Mouse (Mus musculus): Measurements from ENCODE around the gene Itgb7. TPM values are rescaled to one million over a fixed set of nuclear protein-coding genes. Genes with fewer than 3 reads are reported as not detected.
A peak's percentile ranks its signal among the peaks of the same experiment; 100 is the strongest.

Gene Itgb7
- polyA plus RNA-seq, 1 experiment from 2014 or later: 1.6 TPM

DNA sequence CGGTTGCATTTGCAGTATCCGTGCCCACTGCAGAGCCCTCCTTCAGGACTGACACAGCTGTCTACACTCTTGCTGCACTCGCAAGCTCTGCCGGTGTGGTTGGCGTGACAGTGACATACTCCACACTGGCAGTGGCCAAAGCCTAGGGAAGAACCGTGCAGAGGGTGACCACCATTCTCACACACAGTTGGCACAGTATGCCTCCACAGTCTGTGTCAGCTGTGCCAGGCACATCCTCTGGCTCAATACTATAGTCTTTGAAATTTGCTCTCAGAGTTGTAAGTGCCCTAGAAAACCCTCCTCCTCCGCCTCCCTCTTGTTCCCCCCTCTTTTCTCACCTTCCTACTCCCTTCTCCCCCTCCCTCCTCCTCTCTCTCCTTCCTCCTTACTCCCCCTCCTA lies 14.4 kb downstream of the Itgb7 start:
- Histone ChIP-seq H3K4me2 (ENCODE audit: low read depth, low read length) (no peak overlapping the region), H3K9ac (replicated peaks; ENCODE audit: low read depth, low read length) (no peak overlapping the region), H3K36me3 (ENCODE audit: control insufficient read depth, insufficient read depth, low read length) (peaks cover 22% of the 10 kb centered on the region), H3K4me3 (ENCODE audit: low read depth, low read length) (no peak overlapping the region), H3K4me1 (ENCODE audit: control insufficient read depth, insufficient read depth, low read length) (no peaks in the 10 kb centered on the region), H3K9me3 (ENCODE audit: control insufficient read depth, low read length) (no peaks in the 10 kb centered on the region), H3K27ac (ENCODE audit: low read depth, low read length) (no peak overlapping the region), H3K27me3 (ENCODE audit: control insufficient read depth, insufficient read depth, low read length) (no peaks in the 10 kb centered on the region)
- 88% methylated on average over 7 of the region's 7 CpGs for WGBS
- no peak for ATAC-seq (ENCODE audit: low read depth)

GRCm38 (mm10) chr15:102216459-102217228 lies 15.1 kb downstream of the Itgb7 start:
- H3K27me3 ChIP-seq (ENCODE audit: control insufficient read depth, insufficient read depth, low read length): no peaks in the 10 kb centered on the region
- H3K9ac ChIP-seq (replicated peaks; ENCODE audit: low read depth, low read length): no peak overlapping the region
- no peaks in the 10 kb centered on the region for H3K9me3 ChIP-seq (ENCODE audit: control insufficient read depth, low read length)
- H3K36me3 ChIP-seq (ENCODE audit: control insufficient read depth, insufficient read depth, low read length): peaks cover 24% of the 10 kb centered on the region
- ATAC-seq (ENCODE audit: low read depth): no peak; the same call in 1 of the 2 replicates
- no peaks in the 10 kb centered on the region for H3K4me1 ChIP-seq (ENCODE audit: control insufficient read depth, insufficient read depth, low read length)
- H3K27ac ChIP-seq (ENCODE audit: low read depth, low read length): no peak overlapping the region
- no peak overlapping the region for H3K4me2 ChIP-seq (ENCODE audit: low read depth, low read length)
- no peak overlapping the region for H3K4me3 ChIP-seq (ENCODE audit: low read depth, low read length)
- WGBS: 83% methylated on average over 16 of the region's 16 CpGs

DNA sequence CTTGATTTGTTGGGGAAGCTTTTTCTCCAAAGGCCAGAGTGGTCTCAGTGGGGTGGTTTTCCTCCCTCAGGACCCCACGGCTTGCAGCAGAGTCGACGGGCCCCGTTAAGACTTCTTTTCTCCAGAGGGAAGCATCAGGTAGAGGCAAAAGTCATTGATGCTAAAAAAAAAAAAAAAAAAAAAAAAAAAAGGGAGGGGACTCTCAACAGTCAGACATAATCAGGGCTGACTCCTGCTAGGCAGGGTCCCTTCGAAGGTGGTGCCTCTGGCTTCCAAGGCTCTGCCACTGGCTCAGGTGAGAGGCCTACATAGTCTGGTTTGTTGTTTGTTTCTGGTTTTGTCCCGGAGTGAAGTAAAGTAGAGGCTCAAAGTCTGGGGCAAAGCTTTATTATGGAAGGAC lies 16.1 kb downstream of the Itgb7 start:
- H3K4me1 ChIP-seq (ENCODE audit: control insufficient read depth, insufficient read depth, low read length): no peaks in the 10 kb centered on the region
- WGBS: 65% methylated on average over 6 of the region's 6 CpGs
- H3K4me3 ChIP-seq (ENCODE audit: low read depth, low read length): no peak overlapping the region
- no peaks in the 10 kb centered on the region for H3K27me3 ChIP-seq (ENCODE audit: control insufficient read depth, insufficient read depth, low read length)
- no peak overlapping the region for H3K27ac ChIP-seq (ENCODE audit: low read depth, low read length)
- H3K9me3 ChIP-seq (ENCODE audit: control insufficient read depth, low read length): no peaks in the 10 kb centered on the region
- ATAC-seq (ENCODE audit: low read depth): no peak
- peaks cover 29% of the 10 kb centered on the region for H3K36me3 ChIP-seq (ENCODE audit: control insufficient read depth, insufficient read depth, low read length)
- no peak overlapping the region for H3K4me2 ChIP-seq (ENCODE audit: low read depth, low read length)
- no peak overlapping the region for H3K9ac ChIP-seq (replicated peaks; ENCODE audit: low read depth, low read length)

DNA sequence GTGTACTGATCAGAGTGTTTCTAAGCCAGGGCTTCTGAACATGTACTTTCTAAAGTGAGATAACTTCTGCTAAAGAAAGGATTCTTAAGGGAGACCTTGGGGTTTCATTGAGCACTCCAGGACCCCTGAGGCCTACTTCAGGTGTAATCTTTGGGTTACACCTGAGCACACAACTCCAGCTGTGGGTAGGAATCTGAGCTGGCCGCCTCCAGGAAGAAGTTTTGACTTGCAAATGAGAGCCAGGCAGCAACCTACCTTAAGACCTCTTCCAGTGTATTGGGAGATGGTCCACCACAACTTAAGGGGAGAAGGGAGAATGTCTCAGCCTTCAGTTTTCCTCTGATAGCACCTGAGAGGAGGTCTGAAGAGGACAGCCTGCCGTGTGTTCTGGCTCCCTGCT lies 17.6 kb downstream of the Itgb7 start:
- peaks cover 37% of the 10 kb centered on the region for H3K36me3 ChIP-seq (ENCODE audit: control insufficient read depth, insufficient read depth, low read length)
- H3K4me2 ChIP-seq (ENCODE audit: low read depth, low read length): no peak overlapping the region
- WGBS: 50% methylated on average over 2 of the region's 2 CpGs
- H3K27ac ChIP-seq (ENCODE audit: low read depth, low read length): no peak overlapping the region
- no peak overlapping the region for H3K4me3 ChIP-seq (ENCODE audit: low read depth, low read length)
- H3K9ac ChIP-seq (replicated peaks; ENCODE audit: low read depth, low read length): no peak overlapping the region
- ATAC-seq (ENCODE audit: low read depth): no peak
- H3K4me1 ChIP-seq (ENCODE audit: control insufficient read depth, insufficient read depth, low read length): no peaks in the 10 kb centered on the region
- no peaks in the 10 kb centered on the region for H3K9me3 ChIP-seq (ENCODE audit: control insufficient read depth, low read length)
- H3K27me3 ChIP-seq (ENCODE audit: control insufficient read depth, insufficient read depth, low read length): no peaks in the 10 kb centered on the region

GRCm38 (mm10) chr15:102211895-102212294 lies 19.8 kb downstream of the Itgb7 start:
- Histone ChIP-seq H3K27ac (ENCODE audit: low read depth, low read length) (no peak overlapping the region), H3K4me3 (ENCODE audit: low read depth, low read length) (no peak overlapping the region), H3K4me2 (ENCODE audit: low read depth, low read length) (no peak overlapping the region), H3K9me3 (ENCODE audit: control insufficient read depth, low read length) (no peaks in the 10 kb centered on the region), H3K27me3 (ENCODE audit: control insufficient read depth, insufficient read depth, low read length) (no peaks in the 10 kb centered on the region), H3K9ac (replicated peaks; ENCODE audit: low read depth, low read length) (no peak overlapping the region), H3K4me1 (ENCODE audit: control insufficient read depth, insufficient read depth, low read length) (peaks cover 10% of the 10 kb centered on the region), H3K36me3 (ENCODE audit: control insufficient read depth, insufficient read depth, low read length) (peaks cover 48% of the 10 kb centered on the region)
- 82% methylated on average over 6 of the region's 6 CpGs for WGBS
- no peak for ATAC-seq (ENCODE audit: low read depth)

DNA sequence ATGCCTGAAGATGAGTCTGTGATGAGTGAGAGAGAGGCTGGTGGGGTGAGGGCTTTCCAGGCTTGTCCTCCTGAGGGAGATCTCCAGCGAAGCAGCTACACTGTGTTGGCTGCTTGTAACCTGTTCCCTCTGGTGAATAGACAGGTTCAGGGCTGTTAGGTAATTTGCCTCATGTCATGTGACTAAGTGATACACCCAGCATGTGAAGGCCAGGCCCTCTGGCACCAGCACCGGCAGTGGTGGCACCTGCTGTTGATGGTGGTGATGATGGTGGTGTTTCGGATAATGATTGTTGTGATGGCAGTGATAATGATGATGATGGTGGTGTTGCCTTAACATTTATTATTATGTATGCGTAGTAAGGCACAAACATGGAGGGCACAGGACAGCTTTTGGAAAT lies 20.9 kb downstream of the Itgb7 start:
- Histone ChIP-seq H3K4me1 (ENCODE audit: control insufficient read depth, insufficient read depth, low read length) (peaks cover 20% of the 10 kb centered on the region), H3K36me3 (ENCODE audit: control insufficient read depth, insufficient read depth, low read length) (peaks cover 48% of the 10 kb centered on the region), H3K9ac (replicated peaks; ENCODE audit: low read depth, low read length) (no peak overlapping the region), H3K9me3 (ENCODE audit: control insufficient read depth, low read length) (no peaks in the 10 kb centered on the region), H3K27me3 (ENCODE audit: control insufficient read depth, insufficient read depth, low read length) (no peaks in the 10 kb centered on the region), H3K4me3 (ENCODE audit: low read depth, low read length) (no peak overlapping the region), H3K27ac (ENCODE audit: low read depth, low read length) (no peak overlapping the region), H3K4me2 (ENCODE audit: low read depth, low read length) (no peak overlapping the region)
- 90% methylated on average over 4 of the region's 4 CpGs for WGBS
- ATAC-seq (ENCODE audit: low read depth): no peak

GRCm38 (mm10) chr15:102209114-102209513 lies 22.6 kb downstream of the Itgb7 start:
- Histone ChIP-seq H3K4me1 (ENCODE audit: control insufficient read depth, insufficient read depth, low read length) (peaks cover 36% of the 10 kb centered on the region), H3K36me3 (ENCODE audit: control insufficient read depth, insufficient read depth, low read length) (peaks cover 42% of the 10 kb centered on the region), H3K4me2 (ENCODE audit: low read depth, low read length) (no peak overlapping the region), H3K9me3 (ENCODE audit: control insufficient read depth, low read length) (no peaks in the 10 kb centered on the region), H3K9ac (replicated peaks; ENCODE audit: low read depth, low read length) (no peak overlapping the region), H3K27me3 (ENCODE audit: control insufficient read depth, insufficient read depth, low read length) (no peaks in the 10 kb centered on the region), H3K27ac (ENCODE audit: low read depth, low read length) (no peak overlapping the region), H3K4me3 (ENCODE audit: low read depth, low read length) (no peak overlapping the region)
- ATAC-seq (ENCODE audit: low read depth): no peak
- WGBS: 90% methylated on average over 8 of the region's 8 CpGs

- H3K36me3 ChIP-seq (ENCODE audit: control insufficient read depth, insufficient read depth, low read length): peaks cover 32% of the 10 kb centered on the region
- peak overlapping the region; percentile 16; the same call in 1 of the 2 replicates for H3K9ac ChIP-seq (replicated peaks; ENCODE audit: low read depth, low read length)
- WGBS: 85% methylated on average over 9 of the region's 9 CpGs
- H3K4me1 ChIP-seq (ENCODE audit: control insufficient read depth, insufficient read depth, low read length): peaks cover 36% of the 10 kb centered on the region
- no peaks in the 10 kb centered on the region for H3K27me3 ChIP-seq (ENCODE audit: control insufficient read depth, insufficient read depth, low read length)
- no peak overlapping the region for H3K4me2 ChIP-seq (ENCODE audit: low read depth, low read length)
- no peaks in the 10 kb centered on the region for H3K9me3 ChIP-seq (ENCODE audit: control insufficient read depth, low read length)
- no peak overlapping the region for H3K27ac ChIP-seq (ENCODE audit: low read depth, low read length)
- ATAC-seq (ENCODE audit: low read depth): no peak
- no peak overlapping the region for H3K4me3 ChIP-seq (ENCODE audit: low read depth, low read length)
Observed at GRCm38 (mm10) chr15:102208092-102208561, 23.6 kb downstream of the Itgb7 start.

- peaks cover 40% of the 10 kb centered on the region for H3K4me1 ChIP-seq (ENCODE audit: control insufficient read depth, insufficient read depth, low read length)
- H3K27ac ChIP-seq (ENCODE audit: low read depth, low read length): no peak overlapping the region
- peak overlapping the region; percentile 16; the same call in 1 of the 2 replicates for H3K9ac ChIP-seq (replicated peaks; ENCODE audit: low read depth, low read length)
- no peak overlapping the region for H3K4me2 ChIP-seq (ENCODE audit: low read depth, low read length)
- WGBS: 80% methylated on average over 3 of the region's 3 CpGs
- no peaks in the 10 kb centered on the region for H3K27me3 ChIP-seq (ENCODE audit: control insufficient read depth, insufficient read depth, low read length)
- H3K36me3 ChIP-seq (ENCODE audit: control insufficient read depth, insufficient read depth, low read length): peaks cover 26% of the 10 kb centered on the region
- H3K9me3 ChIP-seq (ENCODE audit: control insufficient read depth, low read length): no peaks in the 10 kb centered on the region
- H3K4me3 ChIP-seq (ENCODE audit: low read depth, low read length): no peak overlapping the region
- no peak for ATAC-seq (ENCODE audit: low read depth)
Observed at GRCm38 (mm10) chr15:102207351-102207750, 24.4 kb downstream of the Itgb7 start.

All from neural tube, embryonic 14.5 days (tissue).